Mouse (Mus musculus): ENCODE data around the gene Fndc3b. TPM values are rescaled to one million over a fixed set of nuclear protein-coding genes. Genes with fewer than 3 reads are reported as not detected.

Fndc3b gene
- total and polyA plus RNA-seq, 2 experiments from 2014 or later = 16.4 to 57.1 TPM

GRCm38 (mm10) chr3:27703531-27703930, 7.6 kb downstream of the Fndc3b start:
- Histone ChIP-seq H3K27ac (ENCODE audit: low read depth) (no peak overlapping the region), H3K4me1 (ENCODE audit: control insufficient read depth, insufficient read depth) (peaks cover 47% of the 10 kb centered on the region), H3K36me3 (replicated peaks; ENCODE audit: control insufficient read depth, insufficient read depth, low read length) (0 out of 2 replicates have a peak, but pooled peaks cover 5% of the 10 kb centered on the region), H3K9ac (replicated peaks; ENCODE audit: low read depth, low read length) (no peak overlapping the region), H3K27me3 (ENCODE audit: control insufficient read depth, insufficient read depth, low read length) (no peaks in the 10 kb centered on the region), H3K4me2 (ENCODE audit: low read depth, low read length) (no peak overlapping the region), H3K4me3 (ENCODE audit: low read depth, low read length) (no peak overlapping the region), H3K9me3 (replicated peaks; ENCODE audit: control insufficient read depth, low read length) (no peaks in the 10 kb centered on the region)
- 84% methylated on average over 8 of the region's 8 CpGs for WGBS
- no peak for TF ChIP-seq EP300 (IDR thresholded peaks at IDR 0.05; ENCODE audit: low read depth)
- no peak for TF ChIP-seq CTCF (IDR thresholded peaks at IDR 0.05; ENCODE audit: low read depth)
- DNase-seq (ENCODE audit: low spot score) = no peak
- ATAC-seq (ENCODE audit: insufficient read depth, low read depth) = no peak

- DNase-seq (ENCODE audit: low spot score) = no peak
- Histone ChIP-seq H3K4me1 (ENCODE audit: control insufficient read depth, insufficient read depth) (peaks cover 47% of the 10 kb centered on the region), H3K4me3 (ENCODE audit: low read depth, low read length) (no peak overlapping the region), H3K27ac (ENCODE audit: low read depth) (no peak overlapping the region), H3K36me3 (replicated peaks; ENCODE audit: control insufficient read depth, insufficient read depth, low read length) (0 out of 2 replicates have a peak, but pooled peaks cover 9% of the 10 kb centered on the region), H3K4me2 (ENCODE audit: low read depth, low read length) (no peak overlapping the region), H3K9ac (replicated peaks; ENCODE audit: low read depth, low read length) (no peak overlapping the region), H3K27me3 (ENCODE audit: control insufficient read depth, insufficient read depth, low read length) (no peaks in the 10 kb centered on the region), H3K9me3 (replicated peaks; ENCODE audit: control insufficient read depth, low read length) (no peaks in the 10 kb centered on the region)
- 93% methylated on average over 2 of the region's 2 CpGs for WGBS
- ATAC-seq (ENCODE audit: insufficient read depth, low read depth) = no peak
- TF ChIP-seq EP300 (IDR thresholded peaks at IDR 0.05; ENCODE audit: low read depth) = no peak
- no peak for TF ChIP-seq CTCF (IDR thresholded peaks at IDR 0.05; ENCODE audit: low read depth)
Observed at GRCm38 (mm10) chr3:27703081-27703480, 8.0 kb downstream of the Fndc3b start.

- DNase-seq (ENCODE audit: low spot score) (no peak), ATAC-seq (ENCODE audit: insufficient read depth, low read depth) (no peak)
- peak overlapping the region; percentile 52; the same call in 1 of the 2 replicates for H3K27ac ChIP-seq (ENCODE audit: low read depth)
- no peak overlapping the region for H3K4me3 ChIP-seq (ENCODE audit: low read depth, low read length)
- 67% methylated on average over 6 of the region's 6 CpGs for WGBS
- no peaks in the 10 kb centered on the region for H3K9me3 ChIP-seq (replicated peaks; ENCODE audit: control insufficient read depth, low read length)
- no peak overlapping the region for H3K9ac ChIP-seq (replicated peaks; ENCODE audit: low read depth, low read length)
- 0 out of 2 replicates have a peak, but pooled peaks cover 11% of the 10 kb centered on the region for H3K36me3 ChIP-seq (replicated peaks; ENCODE audit: control insufficient read depth, insufficient read depth, low read length)
- no peak overlapping the region for H3K4me2 ChIP-seq (ENCODE audit: low read depth, low read length)
- H3K27me3 ChIP-seq (ENCODE audit: control insufficient read depth, insufficient read depth, low read length) = no peaks in the 10 kb centered on the region
- TF ChIP-seq EP300 (IDR thresholded peaks at IDR 0.05; ENCODE audit: low read depth) (no peak), CTCF (IDR thresholded peaks at IDR 0.05; ENCODE audit: low read depth) (no peak)
- peaks cover 27% of the 10 kb centered on the region for H3K4me1 ChIP-seq (ENCODE audit: control insufficient read depth, insufficient read depth)
Observed at GRCm38 (mm10) chr3:27698671-27699070, 12.4 kb downstream of the Fndc3b start.

GRCm38 (mm10) chr3:27696449-27696797, 14.7 kb downstream of the Fndc3b start:
- DNase-seq (ENCODE audit: low spot score) = no peak
- no peak for ATAC-seq (ENCODE audit: insufficient read depth, low read depth)
- Histone ChIP-seq H3K4me1 (ENCODE audit: control insufficient read depth, insufficient read depth) (peaks cover 27% of the 10 kb centered on the region), H3K9ac (replicated peaks; ENCODE audit: low read depth, low read length) (no peak overlapping the region), H3K27ac (ENCODE audit: low read depth) (no peak overlapping the region), H3K9me3 (replicated peaks; ENCODE audit: control insufficient read depth, low read length) (no peaks in the 10 kb centered on the region), H3K27me3 (ENCODE audit: control insufficient read depth, insufficient read depth, low read length) (no peaks in the 10 kb centered on the region), H3K4me2 (ENCODE audit: low read depth, low read length) (no peak overlapping the region), H3K4me3 (ENCODE audit: low read depth, low read length) (no peak overlapping the region), H3K36me3 (replicated peaks; ENCODE audit: control insufficient read depth, insufficient read depth, low read length) (0 out of 2 replicates have a peak, but pooled peaks cover 8% of the 10 kb centered on the region)
- TF ChIP-seq CTCF (IDR thresholded peaks at IDR 0.05; ENCODE audit: low read depth) = no peak
- 64% methylated on average over 5 of the region's 5 CpGs for WGBS

- TF ChIP-seq CTCF (IDR thresholded peaks at IDR 0.05; ENCODE audit: low read depth) = no peak
- TF ChIP-seq EP300 (IDR thresholded peaks at IDR 0.05; ENCODE audit: low read depth) = no peak
- no peak for DNase-seq (ENCODE audit: low spot score)
- H3K27me3 ChIP-seq (ENCODE audit: control insufficient read depth, insufficient read depth, low read length) = no peaks in the 10 kb centered on the region
- no peak overlapping the region for H3K4me3 ChIP-seq (ENCODE audit: low read depth, low read length)
- H3K4me2 ChIP-seq (ENCODE audit: low read depth, low read length) = no peak overlapping the region
- no peaks in the 10 kb centered on the region for H3K9me3 ChIP-seq (replicated peaks; ENCODE audit: control insufficient read depth, low read length)
- WGBS = 59% methylated on average over 16 of the region's 16 CpGs
- H3K27ac ChIP-seq (ENCODE audit: low read depth) = no peak overlapping the region
- H3K9ac ChIP-seq (replicated peaks; ENCODE audit: low read depth, low read length) = no peak overlapping the region
- H3K4me1 ChIP-seq (ENCODE audit: control insufficient read depth, insufficient read depth) = peaks cover 33% of the 10 kb centered on the region
- ATAC-seq (ENCODE audit: insufficient read depth, low read depth) = no peak
- H3K36me3 ChIP-seq (replicated peaks; ENCODE audit: control insufficient read depth, insufficient read depth, low read length) = 0 out of 2 replicates have a peak, but pooled peaks cover 8% of the 10 kb centered on the region
Observed at GRCm38 (mm10) chr3:27695612-27696448, 15.3 kb downstream of the Fndc3b start.
